Mouse (Mus musculus): Measurements from ENCODE around the gene Tubb4b. TPM values are rescaled to one million over a fixed set of nuclear protein-coding genes. Genes with fewer than 3 reads are reported as not detected.

The Tubb4b gene
- polyA plus RNA-seq (2012; rRNA removed): 278 and 313 TPM in 2 replicates

DNA sequence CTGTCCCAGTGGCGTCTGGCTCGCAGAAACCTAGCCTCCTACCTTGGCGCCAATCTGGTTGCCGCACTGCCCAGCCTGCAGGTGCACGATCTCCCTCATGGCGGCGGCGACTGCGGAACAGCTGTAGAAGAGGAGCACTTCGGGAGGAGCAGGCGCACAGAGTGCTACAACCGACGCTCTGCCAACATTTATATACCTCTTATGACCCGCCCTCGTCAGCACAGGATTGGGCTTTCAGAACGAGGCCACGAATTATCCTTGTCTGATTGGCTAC lies at the start of gene Tubb4b:
Gene Tubb4b (minus strand): TSS at position 211 of the 274 bp plus-strand sequence.

DNA sequence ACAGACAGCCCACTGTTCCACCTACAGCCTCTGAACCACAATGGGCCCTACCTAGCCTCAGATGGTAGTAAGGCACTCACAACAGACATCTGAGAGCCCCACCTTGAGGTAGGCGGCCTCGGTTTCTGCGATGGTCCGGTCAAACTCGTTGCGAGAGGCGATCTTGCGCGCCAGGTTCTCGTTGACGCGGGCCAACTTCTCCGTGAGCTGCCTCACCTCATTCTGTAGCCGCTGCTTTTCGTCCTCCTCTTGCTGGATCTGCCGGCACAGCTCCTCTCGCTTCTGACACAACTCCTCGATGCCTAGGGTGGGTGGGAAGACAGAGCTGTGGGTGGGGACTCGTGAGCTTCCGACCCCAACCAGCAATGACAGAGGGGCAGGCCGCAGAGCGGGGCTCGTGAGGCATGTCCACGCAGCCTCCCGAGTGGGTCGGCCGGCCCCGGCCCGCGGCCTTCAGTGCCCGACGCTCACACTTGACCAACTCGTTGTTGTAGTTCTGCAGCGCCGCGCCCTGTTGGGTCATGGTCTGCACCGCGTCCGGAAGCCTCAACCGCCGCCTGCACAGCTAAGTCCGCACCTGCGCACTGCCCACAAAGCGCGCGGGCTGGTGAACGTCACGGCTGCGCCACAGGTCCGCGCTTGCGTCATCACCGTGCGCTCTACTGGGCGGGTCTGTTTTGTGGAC lies 47.5 kb upstream of the Tubb4b start, which contains the start of the genes Ssna1 and Anapc2:
Gene Ssna1 (minus strand): TSS at position 612 of the 685 bp plus-strand sequence.
Gene Anapc2 (plus strand): TSS at position 652 of the 685 bp plus-strand sequence.

DNA sequence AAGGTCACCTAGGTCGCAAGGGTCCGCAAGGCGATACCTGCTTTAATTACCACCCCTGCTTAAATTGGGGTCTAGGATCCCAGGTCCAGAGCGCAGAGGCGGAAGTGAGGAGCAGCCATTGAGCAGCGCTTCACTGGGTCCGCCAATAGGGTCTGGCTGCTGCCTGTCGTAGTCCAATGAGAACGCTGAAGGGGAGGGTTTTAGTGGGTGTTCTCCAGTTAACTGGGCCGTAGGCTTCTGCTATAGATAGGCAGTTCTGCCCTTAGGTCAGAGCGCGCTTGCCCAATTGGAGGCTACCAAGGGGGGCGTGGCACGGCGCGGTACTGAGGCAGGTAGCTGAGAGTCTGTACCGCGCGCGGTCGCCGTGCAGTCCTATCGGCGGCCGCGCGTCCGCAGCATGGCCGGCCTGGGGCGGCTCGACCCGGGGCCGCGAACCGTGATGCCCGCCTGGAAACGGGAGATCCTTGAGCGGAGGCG lies 37.8 kb upstream of the Tubb4b start, which contains the start of gene Tprn:
Gene Tprn (plus strand): TSS at position 328 of the 477 bp plus-strand sequence.

DNA sequence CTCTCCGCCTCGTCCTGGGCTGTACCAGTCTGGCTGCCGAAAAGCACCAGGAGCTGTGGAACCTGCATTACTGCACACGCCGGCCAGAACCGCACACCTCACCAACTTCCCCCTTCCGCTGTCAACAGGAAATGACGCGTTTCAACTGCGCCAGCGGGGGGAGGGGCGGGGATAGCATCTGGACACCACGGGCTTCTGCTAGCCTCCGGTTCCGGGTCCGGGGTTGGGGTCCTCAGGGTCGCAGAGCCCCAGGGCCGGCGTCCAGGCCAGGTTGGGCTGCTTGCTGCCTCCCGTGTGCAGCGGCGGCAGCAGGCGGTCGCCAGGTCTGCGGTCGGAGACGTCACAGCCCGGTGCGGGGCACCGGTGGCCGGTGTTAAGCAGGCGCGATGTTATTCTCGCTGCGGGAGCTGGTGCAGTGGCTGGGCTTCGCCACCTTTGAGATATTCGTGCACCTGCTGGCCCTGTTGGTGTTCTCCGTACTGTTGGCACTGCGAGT lies 30.8 kb upstream of the Tubb4b start, which contains the start of gene Tmem203:
Gene Tmem203 (plus strand): TSS at position 156 of the 496 bp plus-strand sequence.

DNA sequence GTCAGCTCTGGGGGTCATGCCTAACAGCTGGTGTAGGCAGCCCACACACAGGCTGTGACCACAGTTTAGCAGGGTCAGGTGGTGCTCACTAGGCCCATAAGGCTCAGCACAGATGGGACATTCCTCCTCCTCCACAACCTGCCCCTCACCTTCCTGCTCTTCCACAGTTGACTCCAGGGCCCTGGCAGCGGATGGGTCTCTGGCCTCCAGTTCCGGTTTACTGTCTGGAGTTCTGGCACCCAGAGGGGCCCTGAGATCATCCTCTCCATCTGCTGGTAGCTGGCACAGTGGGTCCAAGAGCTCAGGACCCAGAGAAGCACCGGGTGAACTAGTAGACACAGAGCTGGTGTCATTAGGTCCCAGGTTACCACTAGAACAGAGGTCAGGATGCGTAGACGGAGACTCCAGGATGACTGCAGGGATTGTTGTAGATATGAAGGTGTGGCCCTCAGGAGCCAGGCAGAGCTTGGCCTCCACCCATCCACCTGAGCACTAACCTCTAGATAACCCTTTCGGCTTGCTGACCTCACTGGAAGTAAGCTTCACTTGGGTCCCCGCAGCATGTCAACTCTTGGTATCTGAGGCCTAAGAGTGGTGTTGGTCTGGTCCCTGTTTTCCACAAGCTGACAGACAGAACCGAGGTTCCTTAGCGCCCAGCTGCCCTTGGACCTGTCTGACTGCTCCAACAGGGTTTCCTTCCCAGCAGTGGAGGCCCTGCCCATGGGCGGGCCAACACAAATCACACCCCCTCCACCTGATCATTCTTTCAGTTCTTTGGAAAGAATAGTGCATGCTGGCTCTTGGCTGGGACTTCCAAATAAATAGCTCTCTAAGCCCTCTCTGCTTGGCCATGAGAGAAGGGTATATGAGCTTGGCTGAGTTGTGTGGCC lies 21.9 kb upstream of the Tubb4b start, which contains the start of gene AL732309.1:
Gene AL732309.1 (minus strand): TSS at position 681 of the 890 bp plus-strand sequence.

DNA sequence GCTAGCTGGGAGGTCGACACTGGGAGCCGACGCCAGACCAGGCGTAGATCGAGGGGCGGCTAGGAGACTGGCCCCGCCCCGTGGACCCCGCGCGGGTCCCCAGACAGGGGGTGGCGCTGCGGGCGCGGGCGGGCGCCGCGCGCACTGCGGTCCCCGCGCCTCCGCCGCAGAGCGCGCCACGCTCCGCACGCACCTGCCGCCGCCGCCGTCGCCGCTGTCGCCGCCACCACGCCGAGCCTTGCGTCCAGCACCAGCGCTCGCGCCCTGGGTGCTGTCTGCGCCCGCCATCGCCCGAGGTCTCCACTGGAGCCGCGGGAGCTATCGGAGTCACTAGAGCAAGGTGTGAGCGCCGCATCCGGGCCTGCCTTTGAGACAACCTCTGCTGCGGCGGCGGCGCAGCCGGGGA lies 17.6 kb upstream of the Tubb4b start, which contains the start of the genes Rnf208 and Cysrt1:
Gene Rnf208 (plus strand): TSS at position 155 of the 406 bp plus-strand sequence.
Gene Cysrt1 (minus strand): TSS at position 352 of the 406 bp plus-strand sequence.

DNA sequence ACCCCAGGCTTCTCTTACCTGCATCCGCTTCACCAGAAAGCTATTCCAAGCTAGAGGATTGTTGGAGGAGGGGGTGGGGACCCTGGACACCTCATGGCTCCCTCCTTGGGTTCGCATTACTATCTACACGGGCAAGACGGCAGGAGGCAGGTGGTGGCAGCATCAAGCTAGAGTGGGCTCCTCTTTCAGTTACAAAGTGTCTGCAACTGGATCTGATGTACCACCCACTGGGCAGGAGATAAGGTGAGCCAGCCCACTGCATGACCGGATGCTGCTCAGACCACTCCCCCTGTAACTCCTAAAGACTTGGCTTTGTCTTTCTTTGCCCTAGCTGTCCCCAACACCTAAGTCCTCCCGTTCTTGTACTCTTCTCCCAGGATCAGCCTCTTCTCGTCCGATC lies 12.1 kb upstream of the Tubb4b start, which contains the start of gene Rnf224:
Gene Rnf224 (minus strand): TSS at position 174 of the 400 bp plus-strand sequence.

DNA sequence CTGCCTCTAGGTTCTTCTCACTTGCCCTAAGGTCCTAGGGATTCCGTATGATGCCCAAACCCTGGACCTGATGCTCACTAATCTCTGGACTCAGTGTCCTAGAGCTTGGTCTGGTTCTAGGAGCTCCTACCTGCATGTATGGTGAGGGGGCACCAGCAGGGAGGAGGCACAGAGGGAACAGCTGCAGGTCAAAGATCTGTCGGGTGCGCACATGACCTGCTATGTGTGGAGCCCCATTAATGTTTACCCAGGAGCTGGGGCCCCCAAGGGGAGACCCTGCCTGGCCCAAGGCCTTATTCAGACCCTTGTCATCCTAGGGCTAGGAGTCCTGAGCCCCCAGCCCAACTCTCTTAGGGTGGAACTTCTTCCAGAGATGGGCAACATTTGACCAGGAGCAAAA lies 9.5 kb upstream of the Tubb4b start, which contains the start of gene Slc34a3:
Gene Slc34a3 (minus strand): TSS at position 315 of the 400 bp plus-strand sequence.

DNA sequence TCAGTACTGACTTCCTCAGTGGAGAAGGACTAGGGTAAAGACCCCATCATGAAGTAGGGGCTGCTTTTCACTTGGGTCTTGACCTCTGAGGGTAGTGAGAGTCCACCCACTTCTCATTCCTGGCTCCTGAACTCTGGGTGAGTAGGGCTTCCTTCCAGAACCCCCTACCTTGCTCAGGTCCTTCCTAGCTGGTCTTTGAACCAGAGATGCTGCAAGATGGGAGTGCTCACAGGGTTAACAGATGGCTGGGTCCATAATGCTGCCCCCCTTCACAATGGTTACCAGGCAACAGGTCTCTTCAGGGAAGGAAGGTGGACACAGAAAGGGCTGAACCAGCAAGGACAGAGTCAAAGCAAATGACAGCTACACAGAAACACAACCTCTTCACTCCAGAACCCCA lies 6.1 kb downstream of the Tubb4b start, which contains the start of gene Fam166a:
Gene Fam166a (plus strand): TSS at position 301 of the 400 bp plus-strand sequence.

DNA sequence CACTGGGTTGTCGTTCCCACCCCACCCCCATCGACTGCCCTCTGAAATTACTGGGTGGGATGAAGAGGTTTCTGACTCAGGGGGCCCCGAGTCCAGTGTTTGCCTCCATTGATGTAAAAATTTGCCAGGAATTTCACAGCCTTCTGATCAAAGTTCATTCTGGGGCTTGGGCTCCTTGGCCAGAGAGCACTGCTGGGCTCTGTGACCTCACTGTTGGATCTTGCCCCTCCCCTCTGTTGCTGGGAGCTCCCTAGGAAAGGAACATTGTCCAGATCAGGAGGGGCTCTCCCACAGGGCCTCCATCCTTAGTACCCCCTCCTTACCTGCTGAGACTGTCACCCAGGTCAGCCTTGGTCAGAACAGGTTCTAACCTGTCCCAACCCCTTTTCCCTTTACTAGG lies 10.1 kb downstream of the Tubb4b start, which contains the start of gene Stpg3:
Gene Stpg3 (minus strand): TSS at position 194 of the 400 bp plus-strand sequence.

DNA sequence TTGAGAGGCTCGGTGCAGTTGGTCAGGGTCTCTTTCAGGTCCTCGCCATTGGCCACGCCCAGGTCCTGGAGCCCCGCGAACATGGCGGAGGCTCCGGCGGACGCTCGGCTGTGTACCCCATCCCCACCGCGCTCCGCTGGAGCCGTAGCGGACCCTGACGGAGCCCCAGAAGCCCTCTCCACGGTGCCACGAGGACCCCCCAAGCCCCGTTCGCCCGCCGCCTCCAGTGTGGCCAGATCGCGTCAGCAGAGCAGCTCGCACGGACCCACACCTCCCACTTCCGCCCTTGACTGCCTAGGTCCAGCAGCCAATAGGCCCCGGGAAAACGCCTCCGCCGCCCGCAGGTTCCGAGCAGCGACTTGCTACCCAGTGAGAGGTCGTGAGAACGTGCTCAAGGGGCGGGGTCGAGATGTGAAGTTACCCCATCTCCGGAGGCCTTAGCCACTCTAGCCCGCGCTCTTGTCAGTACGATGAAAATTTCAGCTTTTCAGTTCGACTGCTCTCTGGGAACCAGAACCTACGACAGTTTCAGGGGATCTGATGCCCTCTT lies 13.3 kb downstream of the Tubb4b start, which contains the start of gene Nelfb:
Gene Nelfb (minus strand): TSS at position 369 of the 550 bp plus-strand sequence.

DNA sequence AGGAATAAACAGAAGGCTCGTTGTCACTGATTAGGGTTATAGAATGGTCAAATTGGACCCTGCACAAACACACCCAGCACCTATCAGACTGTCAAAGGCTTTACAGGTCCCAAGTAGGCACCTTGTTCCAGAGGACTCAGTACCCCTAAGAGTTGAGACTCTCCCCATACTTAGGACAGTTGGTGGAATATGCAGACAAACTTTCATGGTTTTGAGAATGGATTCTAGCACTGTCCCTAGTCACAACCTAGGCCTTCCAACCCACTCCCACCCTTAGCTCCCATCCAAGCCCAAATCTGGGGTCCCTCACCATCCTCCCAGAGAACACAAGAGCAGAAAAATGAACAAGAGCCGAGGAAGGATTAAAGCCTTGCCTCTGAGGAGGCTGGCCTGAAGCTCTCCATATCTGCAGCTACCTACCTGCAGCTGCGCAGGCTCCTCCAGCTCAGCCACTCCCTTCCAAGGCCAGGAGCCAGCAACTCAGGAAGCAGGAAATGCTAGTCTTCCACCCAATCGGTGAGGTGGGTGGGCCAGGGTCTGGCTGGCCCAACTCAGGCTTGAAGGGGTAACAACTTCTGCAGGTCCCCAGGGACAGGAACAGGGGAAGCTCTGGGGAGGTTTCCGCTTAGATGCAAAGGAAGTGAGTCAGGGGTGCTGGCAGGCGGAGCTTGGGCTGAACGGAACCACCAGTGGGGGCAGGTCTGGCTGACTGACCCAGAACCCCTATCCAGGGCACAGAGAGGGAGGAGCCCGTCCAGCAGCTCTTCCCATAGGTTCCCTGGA lies 28.1 kb downstream of the Tubb4b start, which contains the start of gene Tor4a:
Gene Tor4a (minus strand): TSS at position 715 of the 783 bp plus-strand sequence.

DNA sequence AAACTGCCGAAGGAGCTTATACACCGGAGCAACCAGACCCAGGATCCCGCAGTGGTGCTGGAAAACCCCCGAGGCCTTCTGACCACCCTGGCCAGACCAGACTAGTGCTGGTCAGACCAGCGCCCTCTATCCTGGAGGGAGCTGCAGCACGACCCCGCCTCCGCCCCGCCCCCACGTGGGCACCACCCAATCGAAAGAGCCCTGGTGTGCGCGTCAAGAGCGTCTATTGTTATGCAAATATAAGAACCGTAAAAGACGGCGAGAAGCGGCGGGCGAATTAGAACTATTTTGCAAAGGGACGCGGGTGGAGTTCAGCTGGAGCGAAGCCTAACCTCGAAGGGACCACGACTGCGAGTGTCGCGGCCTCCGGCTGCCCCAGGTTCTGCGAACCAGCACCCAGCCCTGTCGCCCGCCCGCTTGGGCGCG lies 44.0 kb downstream of the Tubb4b start, which contains the start of gene Nrarp:
Gene Nrarp (plus strand): TSS at position 281 of the 426 bp plus-strand sequence.

Other genes starting within 250 kb of the Tubb4b start
- 15.7 and 16.1 TPM in 2 replicates for gene Mrpl41, start 249.6 kb downstream of the Tubb4b start, polyA plus RNA-seq (2012; rRNA removed)
- 3.3 and 4.3 TPM in 2 replicates for gene Pnpla7, start 248.7 kb downstream of the Tubb4b start, polyA plus RNA-seq (2012; rRNA removed)
- gene Nsmf, start 170.3 kb downstream of the Tubb4b start, polyA plus RNA-seq (2012; rRNA removed): 43.8 and 57.8 TPM in 2 replicates
- 6.6 and 9.0 TPM in 2 replicates for gene Entpd8, start 144.4 kb downstream of the Tubb4b start, polyA plus RNA-seq (2012; rRNA removed)
- gene Noxa1, start 129.6 kb downstream of the Tubb4b start, polyA plus RNA-seq (2012; rRNA removed): 14.8 and 16.5 TPM in 2 replicates
- gene Nrarp, start 43.9 kb downstream of the Tubb4b start, polyA plus RNA-seq (2012; rRNA removed): 41.8 and 62.3 TPM in 2 replicates
- gene Tor4a, start 27.8 kb downstream of the Tubb4b start, polyA plus RNA-seq (2012; rRNA removed): 20.0 and 23.5 TPM in 2 replicates
- gene Nelfb, start 13.2 kb downstream of the Tubb4b start, polyA plus RNA-seq (2012; rRNA removed): 29.3 and 32.6 TPM in 2 replicates
- not detected in 2 replicates for gene Stpg3, start 10.1 kb downstream of the Tubb4b start, polyA plus RNA-seq (2012; rRNA removed)
- 0.35 TPM in 1 of 2 replicates, not detected in the other for gene Fam166a, start 6.0 kb downstream of the Tubb4b start, polyA plus RNA-seq (2012; rRNA removed)
- gene Slc34a3, start 9.7 kb upstream of the Tubb4b start, polyA plus RNA-seq (2012; rRNA removed): 0.29 and 0.32 TPM in 2 replicates
- 0.77 and 0.82 TPM in 2 replicates for gene Rnf224, start 12.1 kb upstream of the Tubb4b start, polyA plus RNA-seq (2012; rRNA removed)
- 100 and 146 TPM in 2 replicates for gene Rnf208, start 17.6 kb upstream of the Tubb4b start, polyA plus RNA-seq (2012; rRNA removed)
- gene Cysrt1, start 17.8 kb upstream of the Tubb4b start, polyA plus RNA-seq (2012; rRNA removed): 216 and 387 TPM in 2 replicates
- gene AL732309.1, start 22.2 kb upstream of the Tubb4b start, polyA plus RNA-seq (2012; rRNA removed): 24.8 and 31.7 TPM in 2 replicates
- gene Tmem203, start 30.7 kb upstream of the Tubb4b start, polyA plus RNA-seq (2012; rRNA removed): 26.1 and 51.6 TPM in 2 replicates
- 76.7 and 110 TPM in 2 replicates for gene Tprn, start 37.9 kb upstream of the Tubb4b start, polyA plus RNA-seq (2012; rRNA removed)
- gene Ssna1, start 47.7 kb upstream of the Tubb4b start, polyA plus RNA-seq (2012; rRNA removed): 32.6 and 42.6 TPM in 2 replicates
- 38.5 and 51.1 TPM in 2 replicates for gene Anapc2, start 47.8 kb upstream of the Tubb4b start, polyA plus RNA-seq (2012; rRNA removed)
- not detected in 2 replicates for gene Tmem210, start 63.4 kb upstream of the Tubb4b start, polyA plus RNA-seq (2012; rRNA removed)
- gene Lrrc26, start 65.2 kb upstream of the Tubb4b start, polyA plus RNA-seq (2012; rRNA removed): 120 and 141 TPM in 2 replicates
- 1.7 and 2.6 TPM in 2 replicates for gene Grin1, start 94.5 kb upstream of the Tubb4b start, polyA plus RNA-seq (2012; rRNA removed)
- gene Man1b1, start 107.6 kb upstream of the Tubb4b start, polyA plus RNA-seq (2012; rRNA removed): 6.1 and 7.3 TPM in 2 replicates
- gene Dpp7, start 131.7 kb upstream of the Tubb4b start, polyA plus RNA-seq (2012; rRNA removed): 15.2 and 20.7 TPM in 2 replicates
- 26.9 and 89.2 TPM in 2 replicates for gene Uap1l1, start 141.0 kb upstream of the Tubb4b start, polyA plus RNA-seq (2012; rRNA removed)
- 16.2 and 18.1 TPM in 2 replicates for gene Sapcd2, start 147.6 kb upstream of the Tubb4b start, polyA plus RNA-seq (2012; rRNA removed)
- 38.6 and 41.0 TPM in 2 replicates for gene Entpd2, start 171.2 kb upstream of the Tubb4b start, polyA plus RNA-seq (2012; rRNA removed)
- gene Npdc1, start 174.6 kb upstream of the Tubb4b start, polyA plus RNA-seq (2012; rRNA removed): 181 and 297 TPM in 2 replicates
- gene Fut7, start 198.6 kb upstream of the Tubb4b start, polyA plus RNA-seq (2012; rRNA removed): 0.11 and 0.24 TPM in 2 replicates
- 17.6 and 31.4 TPM in 2 replicates for gene Abca2, start 204.0 kb upstream of the Tubb4b start, polyA plus RNA-seq (2012; rRNA removed)
- gene Clic3, start 232.1 kb upstream of the Tubb4b start, polyA plus RNA-seq (2012; rRNA removed): 208 and 316 TPM in 2 replicates
- 60.7 and 89.3 TPM in 2 replicates for gene Paxx, start 236.4 kb upstream of the Tubb4b start, polyA plus RNA-seq (2012; rRNA removed)
- 2.0 and 3.4 TPM in 2 replicates for gene Ptgds, start 245.3 kb upstream of the Tubb4b start, polyA plus RNA-seq (2012; rRNA removed)

All from stomach, adult 2 months (tissue).